Mouse (Mus musculus) CH12.LX (cell line): ENCODE data around the gene Csmd2. TPM values are rescaled to one million over a fixed set of nuclear protein-coding genes. Genes with fewer than 3 reads are reported as not detected.

Experiments used
- DNase-seq: peaks from one replicate; pipeline ENCODE4 v3.0.0-alpha.2; 2013; ENCODE audit errors: extremely low read depth
- H3K27ac ChIP-seq: 2 replicates; pipeline ENCODE4 v1.5.1; 2012; ENCODE audit warnings: low read depth, mild to moderate bottlenecking, control low read depth, moderate library complexity; ENCODE audit not compliant: insufficient read depth
- H3K27me3 ChIP-seq: replicated peaks from 2 replicates; pipeline ENCODE3; 2012; ENCODE audit warnings: inconsistent platforms
- H3K36me3 ChIP-seq, 2 experiments: replicated peaks in 1 of 2; 2 replicates each; pipeline versions ENCODE3 to v1.6.1; 2012; ENCODE audit warnings: inconsistent platforms in 1 of 2, low read length in 1 of 2, mild to moderate bottlenecking in 1 of 2, mixed read lengths in 1 of 2, moderate library complexity in 1 of 2; ENCODE audit not compliant: control insufficient read depth in 1 of 2, insufficient read depth in 1 of 2
- H3K4me1 ChIP-seq, 2 experiments: 2 replicates each; pipeline ENCODE4 v1.6.1; 2012; ENCODE audit warnings: inconsistent platforms in 1 of 2, moderate library complexity in 1 of 2; ENCODE audit not compliant: insufficient read depth in 2 of 2, control insufficient read depth in 1 of 2
- H3K4me2 ChIP-seq: 2 replicates; pipeline ENCODE4 v1.6.1; 2012; ENCODE audit warnings: low read depth, mild to moderate bottlenecking, control low read depth; ENCODE audit not compliant: poor library complexity, insufficient read depth, severe bottlenecking
- H3K4me3 ChIP-seq, 3 experiments: fragments of 150-350 bp in 1 of 3; sonication (generic) in 1 of 3; replicated peaks in 1 of 3; 2 replicates each; pipeline versions ENCODE3 to v1.5.1; 2011 to 2012; ENCODE audit warnings: low read depth in 2 of 3, low read length in 2 of 3, mild to moderate bottlenecking in 2 of 3, moderate library complexity in 2 of 3, control low read depth in 1 of 3, improper control_type of control experiment in 1 of 3, inconsistent platforms in 1 of 3, mixed read lengths in 1 of 3; ENCODE audit not compliant: poor library complexity in 1 of 3
- H3K79me2 ChIP-seq: replicated peaks from 2 replicates; pipeline ENCODE4 v1.6.1; 2012; ENCODE audit warnings: mild to moderate bottlenecking, moderate library complexity; ENCODE audit not compliant: control insufficient read depth, poor library complexity, insufficient read depth, severe bottlenecking; ENCODE audit errors: extremely low read depth
- H3K9ac ChIP-seq: 2 replicates; pipeline ENCODE4 v1.6.1; 2012; ENCODE audit warnings: low read depth, mild to moderate bottlenecking, control low read depth, moderate library complexity; ENCODE audit not compliant: insufficient read depth
- H3K9me3 ChIP-seq: replicated peaks from 2 replicates; pipeline ENCODE3; 2012; ENCODE audit warnings: low read length, inconsistent platforms, mixed read lengths
- E2F4 ChIP-seq: IDR thresholded peaks from 2 replicates; pipeline ENCODE4 v1.6.1; 2011; ENCODE audit warnings: low read depth, low read length, improper control_type of control experiment; ENCODE audit not compliant: insufficient replicate concordance
- ELF1 ChIP-seq: IDR thresholded peaks from 2 replicates; pipeline ENCODE4 v1.6.1; 2014; ENCODE audit warnings: low read depth, mild to moderate bottlenecking, inconsistent platforms, low read length, improper control_type of control experiment
- JUN ChIP-seq: IDR thresholded peaks from 2 replicates; pipeline ENCODE4 v1.6.1; 2011; ENCODE audit warnings: low read depth, mild to moderate bottlenecking, low read length, improper control_type of control experiment, moderate library complexity; ENCODE audit not compliant: insufficient read depth
- KAT2A ChIP-seq: IDR thresholded peaks from 2 replicates; pipeline ENCODE4 v1.6.1; 2012; ENCODE audit warnings: low read length, improper control_type of control experiment, inconsistent platforms; ENCODE audit not compliant: insufficient replicate concordance
- MAFK ChIP-seq: IDR thresholded peaks from 2 replicates; pipeline ENCODE4 v1.6.1; 2011; ENCODE audit warnings: low read length, improper control_type of control experiment; ENCODE audit not compliant: insufficient replicate concordance
- MAZ ChIP-seq: IDR thresholded peaks from 2 replicates; pipeline ENCODE4 v1.6.1; 2012; ENCODE audit warnings: low read depth, mild to moderate bottlenecking, inconsistent platforms, low read length, improper control_type of control experiment, moderate library complexity
- MEF2A ChIP-seq: IDR thresholded peaks from 2 replicates; pipeline ENCODE4 v1.6.1; 2014; ENCODE audit warnings: low read depth, mild to moderate bottlenecking, inconsistent platforms, low read length, improper control_type of control experiment, borderline replicate concordance
- MXI1 ChIP-seq: IDR thresholded peaks from 2 replicates; pipeline ENCODE4 v1.6.1; 2011; ENCODE audit warnings: mild to moderate bottlenecking, low read depth, low read length, improper control_type of control experiment
- NELFE ChIP-seq: IDR thresholded peaks from 2 replicates; pipeline ENCODE4 v1.6.1; 2011; ENCODE audit warnings: low read depth, low read length, improper control_type of control experiment
- PAX5 ChIP-seq: IDR thresholded peaks from 2 replicates; pipeline ENCODE4 v1.6.1; 2012; ENCODE audit warnings: low read length, inconsistent platforms, mixed read lengths
- POLR2A ChIP-seq: IDR thresholded peaks from 2 replicates; pipeline ENCODE4 v1.6.1; 2011; ENCODE audit warnings: low read depth, mild to moderate bottlenecking, improper control_type of control experiment, low read length
- RCOR1 ChIP-seq: conservative IDR thresholded peaks from 2 replicates; pipeline ENCODE4 v1.6.1; 2012; ENCODE audit warnings: low read depth, mild to moderate bottlenecking, inconsistent platforms, low read length, improper control_type of control experiment
- TCF12 ChIP-seq: IDR thresholded peaks from 2 replicates; pipeline ENCODE4 v1.6.1; 2014; ENCODE audit warnings: low read depth, mild to moderate bottlenecking, inconsistent platforms, low read length, improper control_type of control experiment
- USF1 ChIP-seq: IDR thresholded peaks from 2 replicates; pipeline ENCODE4 v1.6.1; 2014; ENCODE audit warnings: low read depth, mild to moderate bottlenecking, inconsistent platforms, low read length, improper control_type of control experiment
- USF2 ChIP-seq: conservative IDR thresholded peaks from 2 replicates; pipeline ENCODE4 v1.6.1; 2011; ENCODE audit warnings: low read depth, low read length, improper control_type of control experiment
- ZC3H11A ChIP-seq: IDR thresholded peaks from 2 replicates; pipeline ENCODE4 v1.6.1; 2012; ENCODE audit warnings: low read depth, mild to moderate bottlenecking, inconsistent platforms, low read length, improper control_type of control experiment
- ZKSCAN1 ChIP-seq: IDR thresholded peaks from 2 replicates; pipeline ENCODE4 v1.6.1; 2012; ENCODE audit warnings: low read depth, inconsistent platforms, low read length, improper control_type of control experiment, borderline replicate concordance
- ZMIZ1 ChIP-seq: IDR thresholded peaks from 2 replicates; pipeline ENCODE4 v1.6.1; 2012; ENCODE audit warnings: low read depth, mild to moderate bottlenecking, inconsistent platforms, low read length, improper control_type of control experiment
- dilution Hi-C: fragments of 300-500 bp; cut with MboI; formaldehyde crosslinking; loops from 2 replicates; pipeline ENCODE4 v1.14.3; 2020; ENCODE audit warnings: low sequenced_read_pairs; ENCODE audit not compliant: extremely low pct_unique_long_range_greater_than_20kb, extremely low pct_ligation_motif_present
- in situ Hi-C: fragments of 300-500 bp; cut with MboI; formaldehyde crosslinking; loops from 3 replicates; pipeline ENCODE4 v1.14.3; 2019; ENCODE audit warnings: low sequenced_read_pairs, low pct_ligation_motif_present, low pct_unique_long_range_greater_than_20kb, mixed read lengths
- polyA plus RNA-seq: library from polyadenylated mRNA; unstranded; fragments of >175 nt; gene quantifications from 2 replicates; pipeline ENCODE4 v1.2.1, GENCODE M21; 2012; ENCODE audit warnings: low read depth; ENCODE audit not compliant: insufficient read length
- total RNA-seq, 2 experiments: library from RNA; depleted of rRNA; stranded (reverse); fragments of 300-350 nt in 1 of 2; fragments of >200 nt in 1 of 2; gene quantifications; 2 replicates each; pipeline ENCODE4 v1.2.3; 2012 to 2014

The Csmd2 gene
- total and polyA plus RNA-seq, 3 experiments = 0.08 to 0.80 TPM; not detected in 1

DNA sequence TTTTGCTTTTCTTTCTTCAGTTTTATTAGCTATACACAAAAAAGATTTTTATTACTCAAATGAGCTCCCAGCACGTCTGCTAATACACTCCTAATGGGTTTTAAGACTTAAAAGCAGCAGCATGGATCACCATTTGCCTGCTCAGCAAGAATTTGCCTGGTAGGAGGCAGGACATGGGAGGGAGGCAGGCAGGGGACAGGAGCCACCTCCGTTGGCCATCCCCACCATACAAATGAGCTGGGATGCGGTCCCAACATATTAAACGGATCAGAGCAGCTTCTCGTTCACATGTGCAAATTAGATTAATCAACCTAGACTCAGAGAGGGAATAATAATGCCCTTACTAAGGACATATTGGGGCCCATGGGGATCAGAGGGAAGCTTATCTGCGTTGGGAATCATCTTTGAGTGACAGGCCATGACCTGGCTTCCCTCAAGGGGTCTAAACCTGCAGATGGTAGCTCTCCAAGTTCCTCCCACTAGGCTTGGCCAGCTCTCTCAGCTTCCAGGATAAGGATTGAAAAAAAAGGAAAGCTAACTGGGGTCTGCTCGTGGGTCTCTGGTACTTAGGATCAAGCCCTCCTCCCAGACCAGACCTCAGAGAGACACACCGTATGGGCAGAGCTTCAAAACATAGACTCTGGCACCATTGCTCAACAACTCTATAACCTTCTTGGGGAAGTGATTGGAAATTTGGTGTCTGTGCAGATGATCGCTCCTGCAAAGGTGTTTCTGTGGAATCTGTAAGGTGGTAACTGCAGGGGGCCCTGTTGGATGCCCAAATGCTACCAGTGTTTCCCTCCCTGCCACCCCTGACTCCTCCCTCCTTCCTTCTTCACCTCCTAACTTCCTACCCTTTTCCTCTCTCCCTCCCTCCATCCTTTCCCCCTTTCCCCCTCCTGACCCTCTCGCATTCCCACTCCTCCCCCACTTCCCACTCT lies 153.8 kb downstream of the Csmd2 start:
- DNase-seq = no peak
- dilution Hi-C loops = no loop called here
- in situ Hi-C loops = no loop called here
- Histone ChIP-seq H3K4me2 (no peak overlapping the region), H3K27me3 (no peaks in the 10 kb centered on the region), H3K9me3 (peaks cover 84% of the 10 kb centered on the region), H3K36me3 (no peaks in the 10 kb centered on the region), H3K79me2 (no peaks in the 10 kb centered on the region), H3K9ac (no peak overlapping the region), H3K27ac (no peak overlapping the region), H3K4me3 (no peak overlapping the region), H3K4me1 (no peaks in the 10 kb centered on the region)
- TF ChIP-seq ZC3H11A (no peak), USF2 (no peak), JUN (no peak), MEF2A (no peak), MAFK (no peak), USF1 (no peak), ZKSCAN1 (no peak)

DNA sequence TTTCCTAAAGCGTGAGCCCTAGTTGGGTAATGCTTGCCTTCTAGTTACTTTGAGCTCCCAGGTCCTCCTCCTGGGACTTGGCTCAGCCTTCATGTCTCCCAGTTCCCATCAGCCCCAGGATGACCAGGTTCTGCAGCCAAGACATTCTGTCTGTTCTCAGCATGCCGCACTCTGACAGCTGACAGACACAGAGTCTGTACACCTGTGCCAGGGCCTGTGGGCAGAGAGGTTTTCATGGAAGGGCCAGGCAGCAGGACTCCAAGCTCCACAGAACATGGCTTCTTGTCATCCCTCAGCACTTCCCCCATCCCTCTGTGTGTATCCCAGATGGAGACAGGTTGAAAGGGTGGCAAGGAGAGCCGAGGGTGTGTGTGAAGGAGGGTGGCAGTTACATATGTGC lies 154.6 kb downstream of the Csmd2 start:
- Histone ChIP-seq H3K4me3 (no peak overlapping the region), H3K4me1 (no peaks in the 10 kb centered on the region), H3K27ac (no peak overlapping the region), H3K4me2 (no peak overlapping the region), H3K27me3 (no peaks in the 10 kb centered on the region), H3K9me3 (peaks cover 82% of the 10 kb centered on the region), H3K36me3 (no peaks in the 10 kb centered on the region), H3K79me2 (no peaks in the 10 kb centered on the region), H3K9ac (no peak overlapping the region)
- in situ Hi-C loops (no loop called here), dilution Hi-C loops (no loop called here)
- no peak for DNase-seq
- TF ChIP-seq ELF1 (no peak), ZC3H11A (no peak), MXI1 (no peak), TCF12 (no peak), MAFK (no peak), RCOR1 (no peak), NELFE (no peak), ZMIZ1 (no peak), PAX5 (no peak), MAZ (no peak), E2F4 (no peak), USF1 (no peak), POLR2A (no peak), KAT2A (no peak)
